Mouse (Mus musculus): ENCODE measurements at regions not wholly inside any gene's neighbourhood (a gene's known extent, or its start where the extent isn't known, plus 50 kb on each side); places are given as distances from the start of the nearest gene placed in this dataset.

DNA sequence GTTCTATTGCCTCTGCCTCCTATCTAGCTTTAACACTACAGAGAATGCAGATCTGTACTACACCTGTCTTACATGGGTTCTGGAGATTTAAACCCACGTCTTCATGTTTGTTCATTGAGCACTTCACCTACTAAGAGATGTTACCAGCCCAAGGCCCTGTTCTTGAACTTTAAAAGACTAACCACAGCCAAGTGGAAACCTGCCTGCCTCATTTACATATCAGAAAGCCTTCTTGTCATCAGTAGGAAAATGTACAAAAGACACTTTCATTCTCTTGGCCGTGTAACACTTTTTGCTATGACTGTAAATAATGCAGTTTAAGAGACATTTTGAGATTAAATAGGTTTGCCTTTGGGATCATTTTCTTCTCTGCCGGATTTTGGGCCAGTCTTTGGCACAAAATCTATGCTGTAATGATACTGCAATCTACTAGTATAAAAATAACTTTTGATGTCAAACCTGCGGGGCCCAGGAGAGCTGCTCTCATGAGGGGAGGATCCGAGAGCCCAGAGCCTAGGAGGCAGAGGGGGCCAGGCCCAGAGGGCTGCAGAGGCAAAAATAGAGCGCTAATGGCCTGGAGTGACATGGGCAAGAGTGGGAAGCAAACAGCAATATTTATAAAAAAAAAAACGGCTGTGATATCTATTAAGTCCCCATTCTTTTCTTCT lies 318.4 kb upstream of the Myo3a start:
- WGBS (ENCODE audit: insufficient replicate concordance) = 44% methylated on average over 7 of the region's 7 CpGs
- Histone ChIP-seq H3K9me3 (ENCODE audit: control insufficient read depth, low read length) (no peaks in the 10 kb centered on the region), H3K4me2 (ENCODE audit: low read depth) (no peak overlapping the region), H3K27me3 (ENCODE audit: control insufficient read depth, insufficient read depth, low read length) (no peaks in the 10 kb centered on the region), H3K4me3 (ENCODE audit: insufficient read depth in 1 of 2, low read depth in 2 of 2, low read length in 2 of 2) (no peak overlapping the region), H3K9ac (replicated peaks) (no peak overlapping the region), H3K36me3 (replicated peaks; ENCODE audit: control insufficient read depth, insufficient read depth, low read depth) (no peaks in the 10 kb centered on the region), H3K4me1 (replicated peaks; ENCODE audit: control insufficient read depth in 2 of 2, insufficient read depth in 2 of 2, low read length in 1 of 2) (no peaks in the 10 kb centered on the region), H3K27ac (no peak overlapping the region)
- TF ChIP-seq CTCF (IDR thresholded peaks at IDR 0.05; ENCODE audit: low read depth) (no peak), EP300 (IDR thresholded peaks at IDR 0.05; ENCODE audit: low read depth) (no peak)
- ATAC-seq (ENCODE audit: insufficient read depth) (no peak), DNase-seq (ENCODE audit: low read depth in 3 of 3, low spot score in 3 of 3) (no peak)

DNA sequence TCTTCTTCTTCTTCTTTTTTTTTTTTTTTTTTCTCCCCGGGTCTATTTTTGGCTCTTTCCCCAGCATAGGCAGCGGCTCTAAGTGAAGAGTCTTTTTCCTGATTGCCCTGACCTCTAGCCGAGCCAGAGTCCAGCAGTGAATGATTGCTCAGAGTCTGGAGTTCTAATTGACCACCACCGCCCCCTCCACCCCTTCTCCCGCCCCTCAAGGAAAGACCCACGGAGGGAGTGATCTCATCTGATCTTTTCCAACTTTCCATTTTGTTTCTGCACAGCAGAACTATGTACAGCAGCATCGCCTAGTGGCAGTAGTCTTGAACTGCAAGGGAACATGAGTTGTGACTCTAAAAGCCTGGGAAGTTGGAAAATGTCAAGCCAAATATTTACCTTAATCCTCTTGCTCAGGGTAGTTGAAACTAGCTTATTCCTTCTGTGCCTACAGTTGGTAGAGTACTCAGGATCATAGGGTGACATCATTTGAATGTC lies 317.8 kb upstream of the Myo3a start:
- H3K9ac ChIP-seq (replicated peaks) = no peak overlapping the region
- no peak overlapping the region for H3K27ac ChIP-seq
- no peaks in the 10 kb centered on the region for H3K27me3 ChIP-seq (ENCODE audit: control insufficient read depth, insufficient read depth, low read length)
- TF ChIP-seq EP300 (IDR thresholded peaks at IDR 0.05; ENCODE audit: low read depth) (no peak), CTCF (IDR thresholded peaks at IDR 0.05; ENCODE audit: low read depth) (peak; percentile 73)
- H3K36me3 ChIP-seq (replicated peaks; ENCODE audit: control insufficient read depth, insufficient read depth, low read depth) = no peaks in the 10 kb centered on the region
- WGBS (ENCODE audit: insufficient replicate concordance) = 4% methylated on average over 7 of the region's 7 CpGs
- H3K4me1 ChIP-seq (replicated peaks; ENCODE audit: control insufficient read depth in 2 of 2, insufficient read depth in 2 of 2, low read length in 1 of 2) = no peaks in the 10 kb centered on the region
- DNase-seq (ENCODE audit: low read depth in 3 of 3, low spot score in 3 of 3) (peak; percentile 2 to 7 (median 6)), ATAC-seq (ENCODE audit: insufficient read depth) (no peak)
- H3K9me3 ChIP-seq (ENCODE audit: control insufficient read depth, low read length) = no peaks in the 10 kb centered on the region
- H3K4me3 ChIP-seq (ENCODE audit: insufficient read depth in 1 of 2, low read depth in 2 of 2, low read length in 2 of 2) = peak overlapping the region in 1 of 2 experiments; percentile 24; a peak in 1 of 4 replicates
- no peak overlapping the region for H3K4me2 ChIP-seq (ENCODE audit: low read depth)

DNA sequence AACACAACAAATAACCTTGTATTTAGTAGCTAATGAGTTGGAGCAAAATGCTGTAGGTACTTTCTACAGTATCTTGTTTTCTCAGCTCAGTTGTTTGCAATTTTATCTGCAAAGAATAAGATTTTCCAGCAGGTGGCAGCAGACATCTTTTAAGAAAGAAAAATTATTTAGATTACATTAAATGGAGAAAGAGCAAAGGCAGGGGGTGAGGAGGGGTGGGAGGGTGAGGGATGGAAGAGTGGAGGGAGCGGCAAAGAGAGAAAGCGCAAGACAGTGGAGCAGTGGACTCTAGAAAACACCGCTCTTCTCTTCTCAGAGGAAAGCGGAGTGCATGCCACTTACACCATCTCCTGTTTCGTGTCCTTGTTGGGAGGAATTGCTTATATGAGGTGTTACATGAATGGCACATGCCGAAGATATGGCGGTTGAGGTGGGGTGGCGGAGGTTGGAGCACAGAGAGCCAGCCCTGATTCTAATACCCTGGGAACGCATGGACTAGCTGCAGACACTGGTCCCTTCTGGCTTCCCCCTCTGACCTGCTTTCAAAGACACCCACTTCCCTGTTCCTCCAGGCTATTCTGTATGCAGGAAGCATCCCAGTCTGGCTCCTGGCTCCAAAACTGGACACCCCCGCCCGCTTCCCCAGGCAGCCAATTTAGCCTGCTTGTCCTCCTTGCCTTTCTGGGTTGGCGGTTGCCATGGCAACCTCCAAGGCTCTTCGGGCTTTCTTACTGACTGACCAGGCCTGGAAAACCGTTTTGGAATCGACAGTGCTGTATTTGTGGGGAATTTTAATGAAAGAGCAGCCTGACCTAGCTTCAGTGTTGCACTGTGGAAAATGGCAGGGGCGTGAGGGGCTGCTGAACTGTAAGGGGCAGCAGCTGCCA lies 309.3 kb upstream of the Myo3a start:
- no peak overlapping the region for H3K4me2 ChIP-seq (ENCODE audit: low read depth)
- no peaks in the 10 kb centered on the region for H3K36me3 ChIP-seq (replicated peaks; ENCODE audit: control insufficient read depth, insufficient read depth, low read depth)
- ATAC-seq (ENCODE audit: insufficient read depth) (no peak), DNase-seq (ENCODE audit: low read depth in 3 of 3, low spot score in 3 of 3) (no peak)
- WGBS (ENCODE audit: insufficient replicate concordance) = 31% methylated on average over 16 of the region's 16 CpGs
- no peaks in the 10 kb centered on the region for H3K4me1 ChIP-seq (replicated peaks; ENCODE audit: control insufficient read depth in 2 of 2, insufficient read depth in 2 of 2, low read length in 1 of 2)
- TF ChIP-seq EP300 (IDR thresholded peaks at IDR 0.05; ENCODE audit: low read depth) (no peak), CTCF (IDR thresholded peaks at IDR 0.05; ENCODE audit: low read depth) (no peak)
- H3K4me3 ChIP-seq (ENCODE audit: insufficient read depth in 1 of 2, low read depth in 2 of 2, low read length in 2 of 2) = no peak overlapping the region
- no peak overlapping the region for H3K27ac ChIP-seq
- no peaks in the 10 kb centered on the region for H3K9me3 ChIP-seq (ENCODE audit: control insufficient read depth, low read length)
- H3K27me3 ChIP-seq (ENCODE audit: control insufficient read depth, insufficient read depth, low read length) = no peaks in the 10 kb centered on the region
- no peak overlapping the region for H3K9ac ChIP-seq (replicated peaks)

DNA sequence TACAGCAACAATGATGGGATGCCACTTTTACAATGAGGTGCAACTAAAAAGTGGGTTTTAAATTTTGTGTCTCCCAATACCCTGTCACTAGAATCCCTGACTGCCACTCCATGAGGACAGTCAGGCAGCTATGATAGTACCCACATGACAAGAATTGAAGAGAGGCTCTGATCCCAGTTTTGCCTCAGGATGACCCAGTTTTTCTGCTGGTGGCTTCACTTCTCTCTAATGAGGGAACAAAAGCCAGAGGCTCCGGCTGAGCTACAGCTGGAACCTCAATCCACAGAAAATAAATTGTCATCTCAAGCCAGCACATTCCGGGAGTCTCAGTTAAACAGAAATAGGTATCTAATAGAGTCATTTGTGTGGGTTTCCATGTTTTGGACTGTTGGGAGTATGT lies 308.2 kb upstream of the Myo3a start:
- no peak for TF ChIP-seq EP300 (IDR thresholded peaks at IDR 0.05; ENCODE audit: low read depth)
- TF ChIP-seq CTCF (IDR thresholded peaks at IDR 0.05; ENCODE audit: low read depth) = no peak
- DNase-seq (ENCODE audit: low read depth in 3 of 3, low spot score in 3 of 3) (no peak), ATAC-seq (ENCODE audit: insufficient read depth) (no peak)
- Histone ChIP-seq H3K9me3 (ENCODE audit: control insufficient read depth, low read length) (no peaks in the 10 kb centered on the region), H3K27me3 (ENCODE audit: control insufficient read depth, insufficient read depth, low read length) (no peaks in the 10 kb centered on the region), H3K9ac (replicated peaks) (no peak overlapping the region), H3K4me1 (replicated peaks; ENCODE audit: control insufficient read depth in 2 of 2, insufficient read depth in 2 of 2, low read length in 1 of 2) (no peaks in the 10 kb centered on the region), H3K36me3 (replicated peaks; ENCODE audit: control insufficient read depth, insufficient read depth, low read depth) (no peaks in the 10 kb centered on the region), H3K4me2 (ENCODE audit: low read depth) (no peak overlapping the region), H3K4me3 (ENCODE audit: insufficient read depth in 1 of 2, low read depth in 2 of 2, low read length in 2 of 2) (no peak overlapping the region), H3K27ac (no peak overlapping the region)
- WGBS (ENCODE audit: insufficient replicate concordance) = 77% methylated on average over 2 of the region's 2 CpGs

DNA sequence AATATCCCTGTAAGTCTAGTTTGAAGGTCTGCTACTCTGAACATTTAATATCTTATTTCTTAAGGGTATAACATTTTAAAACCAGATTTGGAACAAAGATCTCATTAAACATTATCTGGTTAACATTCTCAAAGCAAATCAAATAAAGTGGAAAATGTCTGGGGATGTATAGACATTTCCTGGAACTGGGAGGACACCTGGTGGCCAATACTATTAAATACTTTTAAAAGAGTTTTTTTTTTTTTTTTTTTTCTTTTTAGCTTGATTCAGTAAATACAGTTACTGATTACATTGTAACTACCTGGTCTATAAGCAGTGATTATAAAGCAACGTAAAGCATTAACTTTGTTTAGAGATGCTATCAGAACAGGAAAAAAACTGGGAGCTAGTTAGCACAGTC lies 299.6 kb upstream of the Myo3a start:
- H3K4me1 ChIP-seq (replicated peaks; ENCODE audit: control insufficient read depth in 2 of 2, insufficient read depth in 2 of 2, low read length in 1 of 2) = no peaks in the 10 kb centered on the region
- WGBS (ENCODE audit: insufficient replicate concordance) = 29% methylated on average over 1 of the region's 1 CpGs
- no peak for DNase-seq (ENCODE audit: low read depth in 3 of 3, low spot score in 3 of 3)

More for the DNA sequence above, 299.6 kb upstream of the Myo3a start:
- H3K27me3 ChIP-seq (ENCODE audit: control insufficient read depth, insufficient read depth, low read length) = no peaks in the 10 kb centered on the region
- H3K4me2 ChIP-seq (ENCODE audit: low read depth) = no peak overlapping the region
- ATAC-seq (ENCODE audit: insufficient read depth) = no peak
- no peaks in the 10 kb centered on the region for H3K36me3 ChIP-seq (replicated peaks; ENCODE audit: control insufficient read depth, insufficient read depth, low read depth)
- no peak for TF ChIP-seq EP300 (IDR thresholded peaks at IDR 0.05; ENCODE audit: low read depth)
- TF ChIP-seq CTCF (IDR thresholded peaks at IDR 0.05; ENCODE audit: low read depth) = no peak
- H3K27ac ChIP-seq = no peak overlapping the region
- H3K4me3 ChIP-seq (ENCODE audit: insufficient read depth in 1 of 2, low read depth in 2 of 2, low read length in 2 of 2) = no peak overlapping the region
- no peak overlapping the region for H3K9ac ChIP-seq (replicated peaks)
- H3K9me3 ChIP-seq (ENCODE audit: control insufficient read depth, low read length) = no peaks in the 10 kb centered on the region

Data from liver, embryonic 14.5 days (tissue).